Mouse (Mus musculus) skeletal muscle tissue, adult 2 months (tissue): ENCODE measurements around the gene Pth2r.
A peak's percentile ranks its signal among the peaks of the same experiment; 100 is the strongest.

ENCODE experiments used
- DNase-seq: peaks from one replicate; pipeline ENCODE4 v3.0.0-alpha.2; 2012; ENCODE audit warnings: low read depth, low spot score

The Pth2r gene

GRCm38 (mm10) chr1:65281756-65282155, at the start of gene Pth2r:
Gene Pth2r (plus strand): TSS chr1:65282056.
- no peak for DNase-seq

DNA sequence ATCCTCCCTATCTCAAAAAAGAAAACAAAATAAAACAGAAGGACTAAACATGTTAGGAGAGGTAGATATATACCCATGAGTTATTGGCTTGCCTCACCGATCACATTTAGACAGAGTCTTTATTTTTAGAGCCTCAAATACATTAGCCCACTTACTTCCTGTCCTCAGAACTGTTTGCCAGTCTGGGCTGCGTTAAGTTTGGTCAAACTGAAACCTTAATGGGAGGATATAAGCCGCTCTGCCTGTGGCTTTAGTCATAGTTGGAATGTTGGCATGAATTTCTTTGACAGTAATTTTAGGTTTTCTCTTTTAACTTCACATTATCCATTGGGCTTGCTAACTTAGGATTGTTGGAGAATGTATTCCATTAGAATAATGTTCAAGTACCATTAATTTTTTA, 44.1 kb upstream of the Pth2r start:
- DNase-seq, result no peak

- DNase-seq, result no peak
Measured at GRCm38 (mm10) chr1:65245637-65246036, 36.2 kb upstream of the Pth2r start.

DNA sequence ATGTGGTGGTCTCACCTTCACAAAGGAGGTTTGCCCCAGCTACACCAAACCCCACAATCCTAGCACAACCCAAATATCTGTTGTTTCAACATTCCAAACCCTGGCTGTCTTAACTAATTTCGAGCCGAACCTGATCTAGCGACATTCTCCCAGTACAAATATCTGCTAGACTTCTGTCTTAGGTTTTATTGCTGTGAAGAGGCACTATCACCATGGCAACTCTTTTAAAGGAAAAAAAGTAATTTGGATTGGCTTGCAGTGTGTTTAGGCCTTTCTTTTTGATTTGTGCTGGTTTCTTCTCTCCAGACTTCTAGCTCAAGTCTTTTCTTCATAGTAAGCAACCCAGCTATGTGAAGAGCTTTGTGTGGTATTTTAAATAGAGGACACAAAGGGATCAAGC, 1.4 kb upstream of the Pth2r start:
- DNase-seq, result no peak

DNA sequence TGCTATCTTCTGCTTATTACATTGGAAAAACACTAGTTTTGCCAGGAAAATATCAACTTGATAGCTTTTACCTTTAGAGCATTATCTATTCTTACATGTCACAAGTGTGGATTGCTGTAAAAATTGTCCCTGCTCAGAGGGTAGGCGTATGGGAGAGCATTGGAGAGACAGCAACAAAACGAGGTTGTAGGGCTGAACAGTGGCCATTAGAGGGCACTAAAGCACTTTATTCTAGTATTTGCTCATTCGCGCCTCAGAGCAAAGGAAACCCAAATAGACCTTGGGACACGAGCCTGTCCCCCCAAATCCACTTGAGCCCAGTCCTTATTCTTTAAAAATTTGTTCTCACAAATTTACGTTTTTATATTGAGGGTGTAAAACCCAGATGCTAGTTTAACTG, 910 bp downstream of the Pth2r start:
- DNase-seq, result peak; percentile 4

GRCm38 (mm10) chr1:65308476-65308875, 26.6 kb downstream of the Pth2r start:
- DNase-seq, result no peak

DNA sequence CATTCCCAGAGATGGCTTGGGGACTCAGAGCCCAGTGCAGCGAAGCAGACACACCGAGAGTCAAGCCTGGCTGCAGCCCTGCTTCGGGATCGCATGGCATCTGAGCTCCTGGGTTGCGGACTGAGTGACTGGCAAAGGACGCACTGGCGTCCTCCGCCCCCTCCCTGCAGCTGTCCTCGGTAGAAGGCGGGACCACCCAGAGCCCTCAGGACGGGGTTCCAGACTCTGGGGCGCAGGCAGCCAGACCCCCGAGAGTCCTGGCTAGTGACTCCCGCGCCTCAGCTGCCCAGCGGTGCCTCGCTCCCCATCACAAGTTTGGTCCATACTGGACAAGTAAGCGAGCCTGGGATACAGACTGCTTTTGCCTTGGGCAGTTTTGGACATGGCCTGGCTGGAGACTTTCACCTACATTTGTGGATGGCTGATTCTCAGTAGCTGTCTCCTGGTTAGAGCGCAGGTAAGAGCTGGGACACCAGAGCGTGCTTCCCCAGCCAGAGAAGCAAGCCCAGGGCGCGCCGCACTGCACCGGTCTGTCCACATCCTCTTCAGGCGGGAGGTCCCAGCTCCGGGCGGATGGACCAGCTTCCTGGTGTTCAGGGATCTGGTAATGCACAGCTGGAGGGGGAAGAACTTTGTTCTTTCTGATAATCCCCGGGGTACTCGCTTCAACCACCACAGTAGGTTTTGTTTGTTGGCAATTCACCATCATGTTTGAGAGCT, 29.5 kb downstream of the Pth2r start:
- DNase-seq, result no peak

- no peak for DNase-seq
Measured at GRCm38 (mm10) chr1:65312118-65312517, 30.3 kb downstream of the Pth2r start.

- DNase-seq, result no peak
Measured at GRCm38 (mm10) chr1:65312896-65313295, 31.0 kb downstream of the Pth2r start.

- no peak for DNase-seq
Measured at GRCm38 (mm10) chr1:65314054-65315021, 32.5 kb downstream of the Pth2r start.

DNA sequence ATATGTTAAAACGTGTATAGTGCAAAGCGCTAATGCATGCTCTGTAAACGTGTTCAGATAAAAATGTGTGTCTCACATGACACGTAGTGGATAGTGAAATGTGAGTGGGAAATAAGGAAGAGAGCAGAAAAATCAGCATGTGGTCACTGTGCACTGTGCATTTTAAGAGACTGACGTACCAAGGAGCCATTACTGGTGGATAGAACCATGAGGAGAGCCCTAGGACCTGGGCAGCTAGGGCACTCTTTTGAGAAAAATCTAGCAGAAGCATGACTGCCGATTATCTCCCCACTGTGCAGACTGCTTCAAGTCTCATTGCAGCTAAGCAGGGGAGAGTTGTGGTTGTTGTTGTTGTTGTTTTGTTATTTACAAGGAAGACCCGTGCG, 33.2 kb downstream of the Pth2r start:
- DNase-seq, result no peak

DNA sequence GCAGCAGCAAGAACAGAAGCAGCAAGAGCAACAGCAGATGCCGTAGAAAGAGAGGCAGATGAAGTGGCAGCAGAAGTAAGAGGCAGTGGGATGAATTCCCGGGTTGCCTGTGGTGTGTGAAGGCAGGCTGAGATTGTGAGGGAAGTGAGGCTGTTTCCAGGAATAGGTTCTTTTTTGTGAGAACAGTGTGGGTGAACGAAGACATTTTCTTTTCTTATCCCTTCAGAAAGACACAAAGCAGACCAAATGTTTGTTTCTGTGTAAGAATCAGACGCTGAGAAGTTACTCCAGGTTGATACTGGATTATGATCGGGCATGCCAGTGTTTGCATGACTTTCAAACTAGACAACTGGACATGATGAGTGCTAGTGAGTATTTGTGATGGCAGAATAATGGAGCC, 52.2 kb downstream of the Pth2r start:
- DNase-seq, result no peak

GRCm38 (mm10) chr1:65337768-65338167, 55.9 kb downstream of the Pth2r start:
- no peak for DNase-seq

- DNase-seq, result no peak
Measured at GRCm38 (mm10) chr1:65340240-65340639, 58.4 kb downstream of the Pth2r start.

DNA sequence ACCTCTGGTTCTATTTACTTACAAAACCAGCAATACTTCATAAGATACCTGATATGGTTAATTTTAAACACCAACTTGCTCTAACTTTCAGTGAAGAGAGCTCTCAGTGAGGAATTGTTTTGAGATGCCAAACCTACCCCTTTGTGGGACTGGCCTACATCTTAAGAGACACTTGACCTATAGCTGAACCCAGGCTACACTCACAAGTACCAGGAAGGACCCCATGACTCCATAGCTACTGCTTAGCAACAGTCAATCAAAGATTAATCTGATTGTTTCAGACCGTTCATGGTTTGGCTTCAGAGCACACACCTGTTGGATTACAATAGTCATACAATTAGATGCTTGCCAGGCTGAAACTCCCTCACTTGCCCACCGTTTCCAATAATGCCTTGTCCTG, 71.1 kb downstream of the Pth2r start:
- DNase-seq, result no peak

DNA sequence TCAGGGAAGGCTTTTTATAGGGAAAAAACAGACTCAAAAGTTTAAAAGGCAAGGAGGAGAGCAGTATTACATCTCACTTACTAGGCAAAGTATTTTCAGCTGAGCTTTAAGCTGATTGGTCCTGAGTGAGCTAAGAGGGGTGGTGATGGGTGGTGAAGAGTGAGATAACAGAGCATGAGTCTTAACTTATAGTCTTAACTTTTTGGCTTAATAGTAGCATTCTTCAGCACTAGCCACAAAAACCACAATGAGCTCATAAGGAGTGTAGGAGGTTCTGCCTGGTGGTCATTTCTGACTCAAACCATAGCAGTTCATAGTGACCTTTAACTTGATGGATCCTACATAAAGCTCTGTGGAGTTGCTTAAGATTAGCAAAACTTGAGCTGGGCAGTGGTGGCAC, 72.3 kb downstream of the Pth2r start:
- DNase-seq, result no peak

DNA sequence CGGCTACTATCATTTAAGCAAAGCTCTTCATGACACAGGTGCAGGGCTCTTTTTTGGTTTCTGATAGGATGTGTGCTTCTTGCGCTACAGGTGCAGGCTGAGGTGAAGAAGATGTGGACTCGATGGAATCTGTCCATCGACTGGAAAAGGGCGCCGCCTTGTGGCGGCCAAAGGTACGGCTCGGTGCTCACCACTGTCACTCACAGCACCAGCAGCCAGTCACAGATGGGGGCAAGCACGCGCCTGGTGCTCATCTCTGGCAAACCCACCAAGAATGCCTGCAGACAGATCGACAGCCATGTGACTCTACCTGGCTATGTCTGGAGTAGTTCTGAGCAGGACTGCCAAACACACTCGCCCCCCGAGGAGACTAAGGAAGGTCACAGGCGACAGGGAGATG, 106.5 kb downstream of the Pth2r start:
- DNase-seq, result no peak

GRCm38 (mm10) chr1:65389621-65390020, 107.8 kb downstream of the Pth2r start:
- no peak for DNase-seq

- no peak for DNase-seq
Measured at GRCm38 (mm10) chr1:65407441-65407840, 125.6 kb downstream of the Pth2r start.

DNA sequence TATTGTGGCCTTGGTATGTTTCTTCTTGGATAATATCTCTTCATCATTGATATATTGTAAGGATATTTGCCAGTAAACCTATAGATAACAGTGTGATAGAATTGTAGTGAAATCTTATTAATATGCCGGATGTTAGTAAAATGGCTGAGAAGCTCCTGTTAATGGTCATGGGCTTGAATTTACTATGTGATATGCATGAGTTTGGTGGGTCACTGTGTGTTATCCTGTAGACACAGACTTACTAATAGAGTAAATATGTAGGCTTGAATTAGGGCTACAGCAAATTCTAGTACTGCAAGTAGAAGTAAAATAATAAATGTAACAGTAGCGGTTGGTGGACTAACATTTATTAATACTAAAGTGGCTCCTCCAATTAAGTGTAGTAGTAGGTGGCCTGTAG, 139.1 kb downstream of the Pth2r start:
- DNase-seq, result no peak

DNA sequence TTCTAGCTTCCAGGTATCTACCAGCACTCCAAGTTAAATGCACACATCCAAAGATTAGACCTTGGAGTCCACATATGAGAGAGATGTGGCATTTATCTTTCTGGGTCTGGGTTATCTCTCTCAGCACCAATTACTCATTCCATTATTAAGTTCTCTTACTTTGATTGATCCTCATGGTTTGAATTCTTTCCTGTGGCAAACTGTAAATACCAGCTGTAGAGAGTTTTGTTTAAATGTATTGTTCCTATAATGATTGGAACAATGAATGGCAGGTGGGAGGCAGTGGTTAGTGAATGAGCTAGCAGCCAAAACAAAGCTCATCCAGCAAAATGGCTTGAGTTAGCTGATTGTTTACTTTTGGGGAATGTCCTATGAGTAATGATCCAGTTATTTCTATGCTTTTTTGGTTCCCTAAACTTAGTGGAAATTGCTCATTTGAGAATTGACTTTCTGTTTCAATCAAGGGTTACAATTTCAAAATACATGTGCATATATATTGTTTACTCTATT, 140.7 kb downstream of the Pth2r start:
- DNase-seq, result no peak
